Mouse (Mus musculus) ES-E14 (cell line): Measurements from ENCODE around the gene Msn.

ENCODE experiments used
- CHD2 ChIP-seq: IDR thresholded peaks from 2 replicates; pipeline ENCODE4 v1.6.1; 2014; ENCODE audit warnings: mild to moderate bottlenecking, low read depth, low read length, inconsistent platforms
- HCFC1 ChIP-seq: IDR thresholded peaks from 2 replicates; pipeline ENCODE4 v1.6.1; 2012; ENCODE audit warnings: low read length, inconsistent platforms, borderline replicate concordance; ENCODE audit not compliant: insufficient read depth
- MAFK ChIP-seq: IDR thresholded peaks from 2 replicates; pipeline ENCODE4 v1.6.1; 2014; ENCODE audit warnings: mild to moderate bottlenecking, low read depth, low read length, inconsistent platforms; ENCODE audit not compliant: insufficient read depth
- ZC3H11A ChIP-seq: IDR thresholded peaks from 2 replicates; pipeline ENCODE4 v1.6.1; 2012; ENCODE audit warnings: low read depth, mild to moderate bottlenecking, inconsistent platforms, low read length, borderline replicate concordance
- ZNF384 ChIP-seq: IDR thresholded peaks from 2 replicates; pipeline ENCODE4 v1.6.1; 2012; ENCODE audit warnings: low read depth, low read length, inconsistent platforms

- TF ChIP-seq HCFC1 (no peak), CHD2 (no peak), ZNF384 (no peak), ZC3H11A (no peak), MAFK (no peak)
These were observed 39.7 kb downstream of the Msn start for GRCm38 (mm10) chrX:96135581-96135980.
